Mouse (Mus musculus) embryonic fibroblast, embryonic 13.5 days (primary cell): ENCODE data around the gene Pcbp4. TPM values are rescaled to one million over a fixed set of nuclear protein-coding genes. Genes with fewer than 3 reads are reported as not detected.

ENCODE experiments used
- H3K27ac ChIP-seq: 2 replicates; pipeline ENCODE4 v1.5.1; 2012; ENCODE audit warnings: low read length, control low read depth, inconsistent platforms; ENCODE audit not compliant: insufficient read depth
- H3K4me1 ChIP-seq: 2 replicates; pipeline ENCODE4 v1.6.1; 2011; ENCODE audit warnings: low read length; ENCODE audit not compliant: control insufficient read depth, insufficient read depth
- H3K4me3 ChIP-seq: 2 replicates; pipeline ENCODE4 v1.5.1; 2011; ENCODE audit warnings: mild to moderate bottlenecking, control low read depth, low read length; ENCODE audit not compliant: insufficient read depth
- CTCF ChIP-seq: IDR thresholded peaks from 2 replicates; pipeline ENCODE4 v1.5.1; 2011; ENCODE audit warnings: mild to moderate bottlenecking, control low read depth, low read length, moderate library complexity, borderline replicate concordance; ENCODE audit not compliant: insufficient read depth
- POLR2A ChIP-seq: IDR thresholded peaks from 2 replicates; pipeline ENCODE4 v1.6.1; 2011; ENCODE audit warnings: low read depth, mild to moderate bottlenecking, control low read depth, low read length, moderate library complexity
- polyA plus RNA-seq: library from polyadenylated mRNA; stranded (reverse); fragments of >200 nt; gene quantifications from 2 replicates; pipeline ENCODE4 v1.2.4, GENCODE M21; 2011; ENCODE audit warnings: low read depth; ENCODE audit not compliant: missing spikeins, insufficient read length

Gene Pcbp4
- polyA plus RNA-seq, 1 experiment: 119 TPM

- Histone ChIP-seq H3K4me1 (no peaks in the 10 kb centered on the region), H3K27ac (no peak overlapping the region), H3K4me3 (no peak overlapping the region)
- TF ChIP-seq CTCF: no peak
Measured at GRCm38 (mm10) chr9:106462430-106462800, 9.3 kb downstream of the Pcbp4 start.

- Histone ChIP-seq H3K4me1 (no peaks in the 10 kb centered on the region), H3K27ac (no peak overlapping the region), H3K4me3 (no peak overlapping the region)
- TF ChIP-seq CTCF (no peak), POLR2A (no peak)
Measured at GRCm38 (mm10) chr9:106463122-106464063, 10.3 kb downstream of the Pcbp4 start.

- H3K27ac ChIP-seq: no peak overlapping the region
- no peaks in the 10 kb centered on the region for H3K4me1 ChIP-seq
- H3K4me3 ChIP-seq: no peak overlapping the region
- TF ChIP-seq CTCF (no peak), POLR2A (no peak)
Measured at GRCm38 (mm10) chr9:106464751-106465541, 11.9 kb downstream of the Pcbp4 start.

- no peak within 1 kb of the TSS for H3K4me3 ChIP-seq
Measured at GRCm38 (mm10) chr9:106465571-106466200, 12.6 kb downstream of the Pcbp4 start, which contains the start of gene Gpr62. Gpr62 (minus strand) TSS chr9:106465938.

GRCm38 (mm10) chr9:106466721-106467120 lies 13.6 kb downstream of the Pcbp4 start:
- H3K4me3 ChIP-seq: no peak overlapping the region
- no peak overlapping the region for H3K27ac ChIP-seq
- H3K4me1 ChIP-seq: no peaks in the 10 kb centered on the region
- TF ChIP-seq POLR2A (no peak), CTCF (no peak)

More at GRCm38 (mm10) chr9:106465571-106466200, 12.6 kb downstream of the Pcbp4 start, which contains the start of gene Gpr62:
- H3K27ac ChIP-seq: no peak within 1 kb of the TSS
- TF ChIP-seq CTCF (no peak), POLR2A (no peak)
- no peaks in the 10 kb centered on the region for H3K4me1 ChIP-seq

- Histone ChIP-seq H3K27ac (no peak overlapping the region), H3K4me3 (no peak overlapping the region), H3K4me1 (peaks cover 6% of the 10 kb centered on the region)
- TF ChIP-seq POLR2A: no peak
- no peak for TF ChIP-seq CTCF
Measured at GRCm38 (mm10) chr9:106467746-106468145, 14.7 kb downstream of the Pcbp4 start.

GRCm38 (mm10) chr9:106469317-106469716 lies 16.2 kb downstream of the Pcbp4 start:
- Histone ChIP-seq H3K4me3 (no peak overlapping the region), H3K4me1 (peaks cover 6% of the 10 kb centered on the region), H3K27ac (no peak overlapping the region)
- TF ChIP-seq POLR2A (peak; percentile 51; the same call in 1 of the 2 replicates), CTCF (peak; percentile 30; the same call in 1 of the 2 replicates)

GRCm38 (mm10) chr9:106469776-106470175 lies 16.7 kb downstream of the Pcbp4 start:
- no peak overlapping the region for H3K27ac ChIP-seq
- TF ChIP-seq POLR2A (peak; percentile 35; the same call in 1 of the 2 replicates), CTCF (no peak)
- H3K4me3 ChIP-seq: no peak overlapping the region
- H3K4me1 ChIP-seq: peaks cover 6% of the 10 kb centered on the region

GRCm38 (mm10) chr9:106470991-106471750 lies 18.1 kb downstream of the Pcbp4 start:
- H3K27ac ChIP-seq: no peak overlapping the region
- TF ChIP-seq POLR2A: no peak; the same call in 1 of the 2 replicates
- no peak for TF ChIP-seq CTCF
- peaks cover 6% of the 10 kb centered on the region for H3K4me1 ChIP-seq
- no peak overlapping the region for H3K4me3 ChIP-seq
